In genomic region chr11:97958641-97959299, GRCm38 (mm10) we compare ENCODE assay signal across 19 mouse cellular contexts. TPM values are rescaled to one million over a fixed set of nuclear protein-coding genes. Genes with fewer than 3 reads are reported as not detected.
A peak's percentile ranks its signal among the peaks of the same experiment; 100 is the strongest.
DNase-seq lines count a peak whose midpoint lies in the region; ATAC-seq and TF ChIP-seq lines count a peak whose summit lies in the region.
"Had no signal": no experiment of that assay in that cellular context is flagged by ENCODE, and none has a peak within 500 bp of the region (broad histone marks: within the 10 kb centered on the region; RNA-seq: fewer than 3 reads in every experiment).

No protein-coding gene starts in this region.

- no peak for DNase-seq in layer of hippocampus, adult 2 months (ENCODE audit: low spot score in 2 of 2)
- no peak for DNase-seq in layer of hippocampus, postnatal 25 days (ENCODE audit: extremely low spot score in 1 of 2, low spot score in 1 of 2)
- peak; percentile 42 for DNase-seq in CD4-positive helper T cell, adult 2 months (ENCODE audit: low read depth, low spot score)
- no peak for DNase-seq in embryonic facial prominence, embryonic 10.5 days (ENCODE audit: low spot score)
- no peak for DNase-seq in frontal cortex, postnatal 36 days (ENCODE audit: low spot score in 2 of 2)
- no peak for DNase-seq in liver, postnatal 0 days
- DNase-seq: adrenal gland, postnatal 25 days; cerebellum, adult 9-11 months; embryo, embryonic 11 days; lung, adult 2 months; thymus, postnatal 4 days had no signal

- WGBS in embryonic facial prominence, embryonic 10.5 days = 81% methylated on average over 7 of the region's 7 CpGs
- WGBS in liver, embryonic 12.5 days (ENCODE audit: insufficient replicate concordance) = 56% methylated on average over 7 of the region's 7 CpGs
- 60% methylated on average over 7 of the region's 7 CpGs for WGBS in liver, postnatal 0 days (ENCODE audit: insufficient replicate concordance)

- no peak overlapping the region for H3K9ac ChIP-seq in ES-Bruce4 (ENCODE audit: low read depth, poor library complexity, severe bottlenecking)
- H3K9ac ChIP-seq in liver, embryonic 12.5 days = no peak overlapping the region
- no peak overlapping the region for H3K9ac ChIP-seq in liver, postnatal 0 days (replicated peaks)
- H3K9ac ChIP-seq: heart, embryonic 13.5 days; limb, embryonic 15.5 days had no signal

- H3K4me2 ChIP-seq in liver, embryonic 12.5 days = no peak overlapping the region
- H3K4me2 ChIP-seq in liver, postnatal 0 days (ENCODE audit: low read depth, low read length) = no peak overlapping the region
- H3K4me2 ChIP-seq: heart, embryonic 13.5 days; limb, embryonic 15.5 days had no signal

- H3K4me3 ChIP-seq in layer of hippocampus, adult 2 months = no peak overlapping the region
- H3K4me3 ChIP-seq in ES-Bruce4 (ENCODE audit: low read depth, low read length) = no peak overlapping the region
- H3K4me3 ChIP-seq in embryonic facial prominence, embryonic 10.5 days = no peak overlapping the region
- no peak overlapping the region for H3K4me3 ChIP-seq in liver, embryonic 12.5 days
- no peak overlapping the region for H3K4me3 ChIP-seq in liver, postnatal 0 days (ENCODE audit: low read depth, low read length)
- H3K4me3 ChIP-seq: erythroblast, embryonic 14.5 days; heart, embryonic 13.5 days; limb, embryonic 15.5 days had no signal

- peaks cover 9% of the 10 kb centered on the region for H3K4me1 ChIP-seq in ES-Bruce4 (ENCODE audit: control insufficient read depth, insufficient read depth, low read length)
- peaks cover 28% of the 10 kb centered on the region for H3K4me1 ChIP-seq in embryonic facial prominence, embryonic 10.5 days
- peaks cover 18% of the 10 kb centered on the region for H3K4me1 ChIP-seq in liver, embryonic 12.5 days
- peaks cover 9% of the 10 kb centered on the region; the same call in 1 of the 2 replicates for H3K4me1 ChIP-seq in liver, postnatal 0 days (ENCODE audit: insufficient read depth)

- no peak for TF ChIP-seq EP300 in ES-Bruce4 (IDR thresholded peaks at IDR 0.05; ENCODE audit: insufficient read depth, low read depth, low read length)
- TF ChIP-seq EP300 in liver, postnatal 0 days (IDR thresholded peaks at IDR 0.05; ENCODE audit: low read depth) = no peak

- no peaks in the 10 kb centered on the region for H3K9me3 ChIP-seq in ES-Bruce4 (replicated peaks; ENCODE audit: control insufficient read depth, insufficient read depth, low read length, poor library complexity, severe bottlenecking)
- H3K9me3 ChIP-seq in embryonic facial prominence, embryonic 10.5 days = no peaks in the 10 kb centered on the region
- H3K9me3 ChIP-seq in liver, embryonic 12.5 days (replicated peaks) = no peaks in the 10 kb centered on the region
- H3K9me3 ChIP-seq in liver, postnatal 0 days (ENCODE audit: low read length) = no peaks in the 10 kb centered on the region
- H3K9me3 ChIP-seq: heart, embryonic 13.5 days; limb, embryonic 15.5 days had no signal

- H3K27ac ChIP-seq in layer of hippocampus, adult 2 months = peak overlapping the region; percentile 75
- H3K27ac ChIP-seq in ES-Bruce4 (ENCODE audit: insufficient read depth, low read length) = 0 out of 2 replicates have a peak overlapping the region, but pooled peaks have one; percentile 33
- H3K27ac ChIP-seq in embryonic facial prominence, embryonic 10.5 days (replicated peaks) = 0 out of 2 replicates have a peak overlapping the region, but pooled peaks have one; percentile 41
- no peak overlapping the region for H3K27ac ChIP-seq in liver, embryonic 12.5 days
- H3K27ac ChIP-seq in liver, postnatal 0 days (ENCODE audit: low read depth) = no peak overlapping the region
- H3K27ac ChIP-seq: heart, embryonic 13.5 days; hindbrain, postnatal 0 days; limb, embryonic 15.5 days; macrophage; stomach, postnatal 0 days had no signal

- H3K36me3 ChIP-seq in ES-Bruce4 (ENCODE audit: control insufficient read depth, insufficient read depth, low read length, poor library complexity, severe bottlenecking) = no peaks in the 10 kb centered on the region
- H3K36me3 ChIP-seq in embryonic facial prominence, embryonic 10.5 days (replicated peaks) = no peaks in the 10 kb centered on the region
- no peaks in the 10 kb centered on the region for H3K36me3 ChIP-seq in liver, embryonic 12.5 days
- H3K36me3 ChIP-seq in liver, postnatal 0 days (replicated peaks; ENCODE audit: insufficient read depth, low read length) = no peaks in the 10 kb centered on the region
- H3K36me3 ChIP-seq: heart, embryonic 13.5 days; limb, embryonic 15.5 days had no signal

- H3K27me3 ChIP-seq in ES-Bruce4 (ENCODE audit: control insufficient read depth, insufficient read depth, low read length, poor library complexity, severe bottlenecking) = no peaks in the 10 kb centered on the region
- H3K27me3 ChIP-seq in embryonic facial prominence, embryonic 10.5 days (replicated peaks; ENCODE audit: low read depth, poor library complexity, severe bottlenecking) = no peaks in the 10 kb centered on the region
- H3K27me3 ChIP-seq in liver, embryonic 12.5 days (replicated peaks) = 0 out of 2 replicates have a peak, but pooled peaks cover 4% of the 10 kb centered on the region
- no peaks in the 10 kb centered on the region for H3K27me3 ChIP-seq in liver, postnatal 0 days (ENCODE audit: insufficient read depth, low read length)
- H3K27me3 ChIP-seq: limb, embryonic 15.5 days had no signal

- no peak for ATAC-seq in liver, embryonic 12.5 days
- ATAC-seq in liver, postnatal 0 days = no peak
- ATAC-seq: hindbrain, postnatal 0 days had no signal

- TF ChIP-seq CTCF in layer of hippocampus, adult 2 months (conservative IDR thresholded peaks at IDR 0.05) = no peak
- no peak for TF ChIP-seq CTCF in ES-Bruce4 (IDR thresholded peaks at IDR 0.05; ENCODE audit: low read depth, low read length)
- TF ChIP-seq CTCF in liver, postnatal 0 days (IDR thresholded peaks at IDR 0.05; ENCODE audit: low read depth) = no peak

- no peak for TF ChIP-seq POLR2A in ES-Bruce4 (IDR thresholded peaks at IDR 0.05; ENCODE audit: insufficient read depth, low read length)

RNA-seq across cellular contexts. Expression of gene Plxdc1, which starts 27.5 kb away (rescaled TPM):
- total RNA-seq in layer of hippocampus, adult 2 months (2021) = 10 to 100 TPM in 1 of 2 experiments, 1 to 10 TPM in 1; 9.0 to 10.3 TPM
- total RNA-seq in layer of hippocampus, postnatal 25 days (2021) = 1 to 10 TPM; 8.2 to 9.1 TPM
- 3.0 and 3.3 TPM in 2 replicates for polyA plus RNA-seq in ES-Bruce4 (2011; ENCODE audit: insufficient read depth, insufficient read length, low read depth, missing spikeins)
- 0.07 and 0.13 TPM in 2 replicates for polyA plus RNA-seq in embryonic facial prominence, embryonic 10.5 days (2016; fragmentation: Nextera tagmentation; extraction: Ambion mirVana)
- polyA plus RNA-seq in liver, embryonic 12.5 days (2016; fragmentation: Nextera tagmentation; extraction: Ambion mirVana) = 0.33 and 0.38 TPM in 2 replicates
- 0.75 TPM in 2 replicates for polyA plus RNA-seq in liver, postnatal 0 days (2015; fragmentation: Nextera tagmentation; extraction: Ambion mirVana)

RNA-seq across cellular contexts. Expression of gene Arl5c, which starts 37.2 kb away (rescaled TPM):
- 1 to 10 TPM; 1.4 to 1.7 TPM for total RNA-seq in layer of hippocampus, adult 2 months (2021)
- 1 to 10 TPM in 1 of 2 experiments, under 1 TPM in 1; 0.71 to 1.2 TPM for total RNA-seq in layer of hippocampus, postnatal 25 days (2021)
- polyA plus RNA-seq in ES-Bruce4 (2011; ENCODE audit: insufficient read depth, insufficient read length, low read depth, missing spikeins) = 2.8 and 3.6 TPM in 2 replicates
- polyA plus RNA-seq in embryonic facial prominence, embryonic 10.5 days (2016; fragmentation: Nextera tagmentation; extraction: Ambion mirVana) = 15.6 and 19.2 TPM in 2 replicates
- 15.6 and 17.1 TPM in 2 replicates for polyA plus RNA-seq in liver, embryonic 12.5 days (2016; fragmentation: Nextera tagmentation; extraction: Ambion mirVana)
- 9.9 and 10.0 TPM in 2 replicates for polyA plus RNA-seq in liver, postnatal 0 days (2015; fragmentation: Nextera tagmentation; extraction: Ambion mirVana)
- polyA plus RNA-seq: erythroblast, embryonic 14.5 days had no signal

Comparison
In these comparisons a context has a peak if more than half of its experiments do, and no peak if none do; other contexts are left out.
1. H3K27ac ChIP-seq: peak in layer of hippocampus, adult 2 months (single experiment), ES-Bruce4 (single experiment) and embryonic facial prominence, embryonic 10.5 days (single experiment); none in liver, embryonic 12.5 days (single experiment) and liver, postnatal 0 days (single experiment).